Mouse (Mus musculus) ES-E14 (cell line): ENCODE data around the gene Psmb7.

Experiments used
- CHD2 ChIP-seq: IDR thresholded peaks from 2 replicates; pipeline ENCODE4 v1.6.1; 2014; ENCODE audit warnings: mild to moderate bottlenecking, low read depth, low read length, inconsistent platforms
- HCFC1 ChIP-seq: IDR thresholded peaks from 2 replicates; pipeline ENCODE4 v1.6.1; 2012; ENCODE audit warnings: low read length, inconsistent platforms, borderline replicate concordance; ENCODE audit not compliant: insufficient read depth
- MAFK ChIP-seq: IDR thresholded peaks from 2 replicates; pipeline ENCODE4 v1.6.1; 2014; ENCODE audit warnings: mild to moderate bottlenecking, low read depth, low read length, inconsistent platforms; ENCODE audit not compliant: insufficient read depth
- ZC3H11A ChIP-seq: IDR thresholded peaks from 2 replicates; pipeline ENCODE4 v1.6.1; 2012; ENCODE audit warnings: low read depth, mild to moderate bottlenecking, inconsistent platforms, low read length, borderline replicate concordance
- ZNF384 ChIP-seq: IDR thresholded peaks from 2 replicates; pipeline ENCODE4 v1.6.1; 2012; ENCODE audit warnings: low read depth, low read length, inconsistent platforms

DNA sequence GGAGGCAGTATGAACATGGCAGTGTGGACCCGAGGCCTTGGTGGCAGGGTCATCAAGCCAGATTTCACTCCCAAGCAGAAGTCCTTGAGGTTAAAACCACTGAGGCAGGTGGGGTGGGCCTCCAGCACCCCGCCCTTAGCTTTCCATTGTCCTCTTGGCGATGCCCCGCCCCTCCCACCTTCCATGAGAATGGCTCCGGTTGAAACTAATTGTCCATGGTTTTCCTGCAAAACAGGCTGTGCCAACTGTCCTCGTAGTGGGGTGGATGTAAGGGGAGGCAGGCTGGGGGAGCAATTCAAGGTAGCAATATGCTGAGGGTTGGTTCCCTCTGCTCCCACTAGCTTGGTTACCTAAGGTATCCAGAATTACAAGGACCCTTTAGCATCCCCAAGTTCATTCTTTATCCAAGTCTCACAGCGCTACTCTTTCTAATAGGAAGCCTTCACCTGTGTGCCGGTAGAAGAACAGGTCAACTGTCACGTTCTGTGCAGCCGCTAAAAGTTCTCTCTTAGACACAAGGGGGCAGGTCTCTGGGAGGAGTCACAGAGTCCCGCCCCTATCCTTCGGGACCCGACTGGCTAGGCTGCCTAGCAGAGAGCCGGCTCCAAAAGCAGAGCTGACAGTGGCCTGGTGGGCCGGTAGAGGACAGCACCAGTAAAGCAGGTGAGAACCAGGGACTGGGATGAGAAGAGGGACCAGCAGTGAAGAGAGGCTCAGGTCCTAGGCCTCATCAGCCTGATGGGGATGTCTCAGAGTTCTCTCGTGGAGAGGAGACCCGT is 25.1 kb upstream of the Psmb7 start:
- TF ChIP-seq ZC3H11A (no peak), CHD2 (no peak), HCFC1 (no peak), ZNF384 (no peak), MAFK (no peak)
